Mouse (Mus musculus) G1E (cell line): Measurements from ENCODE around the gene 4930432K21Rik.

Experiments
- CTCF ChIP-seq: IDR thresholded peaks from 2 replicates; pipeline ENCODE4 v1.5.1; 2012; ENCODE audit warnings: low read depth, low read length, inconsistent platforms, mixed read lengths
- GATA1 ChIP-seq: IDR thresholded peaks from 2 replicates; pipeline ENCODE4 v1.6.1; 2012; ENCODE audit warnings: borderline replicate concordance, low read length, inconsistent platforms, mixed read lengths
- POLR2AphosphoS5 ChIP-seq: IDR thresholded peaks from 2 replicates; pipeline ENCODE4 v1.6.1; 2012; ENCODE audit warnings: low read depth, low read length, inconsistent platforms; ENCODE audit not compliant: insufficient replicate concordance
- TAL1 ChIP-seq: conservative IDR thresholded peaks from 2 replicates; pipeline ENCODE4 v1.6.1; 2012; ENCODE audit warnings: low read depth, low read length, inconsistent platforms, mixed read lengths

DNA sequence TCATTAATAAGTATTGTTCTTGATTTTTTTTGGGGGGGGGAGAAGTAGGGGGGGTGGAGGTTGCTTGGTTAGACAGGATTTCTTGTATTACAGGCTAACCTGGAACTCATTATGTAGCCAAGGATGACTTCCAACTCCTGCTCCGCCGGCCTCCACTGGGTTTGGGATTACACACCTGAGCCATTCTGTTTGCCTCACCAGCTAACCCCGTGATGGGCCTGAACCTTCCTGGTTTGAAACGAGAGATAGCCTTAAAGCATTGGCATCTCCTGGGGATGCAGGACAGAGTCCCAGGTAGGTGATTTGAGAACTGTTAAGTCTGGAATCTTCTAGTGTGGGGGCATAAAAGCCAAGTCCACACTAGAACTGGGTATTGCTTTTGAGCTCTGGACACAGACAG, 45.3 kb downstream of the 4930432K21Rik start:
- no peak for TF ChIP-seq CTCF
- TF ChIP-seq POLR2AphosphoS5, result no peak
- TF ChIP-seq GATA1, result no peak
- TF ChIP-seq TAL1, result no peak
